Mouse (Mus musculus) ES-E14 (cell line): ENCODE data around the gene Phlpp1.

Experiments
- MAFK ChIP-seq: IDR thresholded peaks from 2 replicates; pipeline ENCODE4 v1.6.1; 2014; ENCODE audit warnings: mild to moderate bottlenecking, low read depth, low read length, inconsistent platforms; ENCODE audit not compliant: insufficient read depth
- ZNF384 ChIP-seq: IDR thresholded peaks from 2 replicates; pipeline ENCODE4 v1.6.1; 2012; ENCODE audit warnings: low read depth, low read length, inconsistent platforms

- TF ChIP-seq ZNF384: no peak
- TF ChIP-seq MAFK: no peak
These were observed 142.9 kb downstream of the Phlpp1 start for GRCm38 (mm10) chr1:106314476-106314875.
